Mouse (Mus musculus) heart, embryonic 15.5 days (tissue): Measurements from ENCODE around the gene Sh2b2. TPM values are rescaled to one million over a fixed set of nuclear protein-coding genes. Genes with fewer than 3 reads are reported as not detected.
"Not testable (repeated sequence)": the region's sequence is repeated elsewhere in the genome, so short reads cannot be mapped to it uniquely, and the experiment has no call there.

ENCODE experiments used
- ATAC-seq: fragments of 200-750 bp; cut with Nextera tagmentation; replicated peaks from 2 replicates; pipeline ENCODE4 v1.8.0; 2017; ENCODE audit warnings: low read depth, moderate TSS enrichment; ENCODE audit not compliant: insufficient number of reproducible peaks, insufficient read depth, low FRiP score
- H3K27ac ChIP-seq: fragments of 300-500 bp; sonication (generic); 2 replicates; pipeline ENCODE4 v1.5.1; 2015; ENCODE audit warnings: mild to moderate bottlenecking, inconsistent platforms
- H3K27me3 ChIP-seq: fragments of 300-500 bp; sonication (generic); 2 replicates; pipeline ENCODE4 v1.6.1; 2015; ENCODE audit warnings: inconsistent platforms
- H3K36me3 ChIP-seq: fragments of 300-500 bp; sonication (generic); 2 replicates; pipeline ENCODE4 v1.6.1; 2015; ENCODE audit warnings: mild to moderate bottlenecking, inconsistent platforms
- H3K4me1 ChIP-seq: fragments of 300-500 bp; sonication (generic); replicated peaks from 2 replicates; pipeline ENCODE4 v1.6.1; 2015; ENCODE audit warnings: inconsistent platforms
- H3K4me2 ChIP-seq: fragments of 300-500 bp; sonication (generic); 2 replicates; pipeline ENCODE4 v1.6.1; 2015; ENCODE audit warnings: inconsistent platforms, mild to moderate bottlenecking, moderate library complexity
- H3K4me3 ChIP-seq: fragments of 300-500 bp; sonication (generic); 2 replicates; pipeline ENCODE4 v1.5.1; 2015; ENCODE audit warnings: mild to moderate bottlenecking, inconsistent platforms
- H3K9ac ChIP-seq: fragments of 300-500 bp; sonication (generic); 2 replicates; pipeline ENCODE4 v1.6.1; 2015; ENCODE audit warnings: mild to moderate bottlenecking, inconsistent platforms
- H3K9me3 ChIP-seq: fragments of 300-500 bp; sonication (generic); replicated peaks from 2 replicates; pipeline ENCODE4 v1.6.1; 2016; ENCODE audit warnings: inconsistent platforms
- WGBS: fragments of 180-500 bp; shearing (Covaris S2); methylation state at CpG from one replicate; pipeline ENCODE4 v1.1.7; 2015; ENCODE audit warnings: mixed read lengths; 5-methylcytosine and 5-hydroxymethylcytosine counted together
- polyA plus RNA-seq: library from polyadenylated mRNA; unstranded; fragments of >200 nt; fragmentation: Nextera tagmentation; extraction: Ambion mirVana; gene quantifications from 2 replicates; pipeline ENCODE4 v1.2.1, GENCODE M21; 2015

Gene Sh2b2
- polyA plus RNA-seq, 1 experiment from 2014 or later: 1.1 TPM

- ATAC-seq, H3K4me2 ChIP-seq, H3K27me3 ChIP-seq, H3K4me3 ChIP-seq, H3K27ac ChIP-seq, H3K9ac ChIP-seq, H3K36me3 ChIP-seq, H3K9me3 ChIP-seq, H3K4me1 ChIP-seq: not testable (repeated sequence)
- 84% methylated on average over 14 of the region's 14 CpGs for WGBS
Observed at GRCm38 (mm10) chr5:136211341-136212102, 34.8 kb downstream of the Sh2b2 start.

DNA sequence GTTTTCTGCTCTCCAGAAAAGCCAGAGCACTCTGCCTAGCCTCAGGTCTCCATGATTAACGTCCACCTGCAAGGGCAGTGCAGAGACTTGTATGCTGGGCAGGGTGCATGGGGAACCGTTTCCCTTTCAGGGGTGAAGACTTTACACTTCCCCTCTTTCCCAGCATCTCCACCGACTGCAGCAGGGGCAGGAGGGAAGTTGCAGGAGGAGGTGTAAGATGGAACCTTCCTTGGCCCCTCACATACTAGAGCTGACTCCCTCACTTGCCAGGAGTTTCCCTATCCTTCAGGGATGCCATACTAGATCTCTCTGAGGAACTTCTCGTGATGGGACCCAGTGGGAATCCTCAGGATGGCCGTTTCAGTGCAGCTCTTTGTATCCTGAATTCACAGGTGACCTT lies 35.8 kb downstream of the Sh2b2 start:
- no peak overlapping the region for H3K27ac ChIP-seq
- no peak for ATAC-seq
- no peaks in the 10 kb centered on the region for H3K9me3 ChIP-seq
- no peaks in the 10 kb centered on the region for H3K36me3 ChIP-seq
- H3K4me1 ChIP-seq: no peaks in the 10 kb centered on the region
- H3K4me2 ChIP-seq: no peak overlapping the region
- WGBS: 61% methylated on average over 5 of the region's 5 CpGs
- no peaks in the 10 kb centered on the region for H3K27me3 ChIP-seq
- no peak overlapping the region for H3K4me3 ChIP-seq
- H3K9ac ChIP-seq: no peak overlapping the region

DNA sequence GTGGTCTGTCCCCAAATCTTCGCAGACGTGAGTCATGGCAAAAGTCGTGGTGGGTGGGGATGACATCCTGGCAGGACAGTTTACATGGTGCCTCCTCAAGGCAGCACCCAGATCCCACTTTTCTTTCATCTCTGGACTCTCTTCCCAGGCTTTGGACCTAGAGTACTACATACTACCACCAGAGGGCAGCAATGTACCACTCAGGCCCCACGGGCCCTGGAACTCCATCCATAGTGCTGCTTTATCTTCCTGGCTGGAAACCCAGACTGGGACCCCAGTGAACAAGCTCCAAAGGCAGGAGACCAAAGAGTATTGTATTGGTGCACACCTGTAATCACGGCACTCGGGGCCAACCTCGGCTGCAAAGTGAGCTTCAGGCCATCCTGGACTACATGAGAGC lies 44.5 kb downstream of the Sh2b2 start:
- ATAC-seq: 0 out of 2 replicates have a peak, but pooled peaks have one; percentile 15
- H3K9me3 ChIP-seq: no peaks in the 10 kb centered on the region
- no peaks in the 10 kb centered on the region for H3K27me3 ChIP-seq
- H3K36me3 ChIP-seq: peaks cover 4% of the 10 kb centered on the region
- H3K27ac ChIP-seq: no peak overlapping the region
- H3K4me2 ChIP-seq: no peak overlapping the region
- no peak overlapping the region for H3K9ac ChIP-seq
- no peak overlapping the region for H3K4me3 ChIP-seq
- WGBS: 24% methylated on average over 7 of the region's 7 CpGs
- peaks cover 12% of the 10 kb centered on the region for H3K4me1 ChIP-seq

- Histone ChIP-seq H3K27ac (peak overlapping the region; percentile 80), H3K4me3 (peak overlapping the region; percentile 69), H3K27me3 (no peaks in the 10 kb centered on the region), H3K9me3 (no peaks in the 10 kb centered on the region), H3K36me3 (peaks cover 27% of the 10 kb centered on the region), H3K9ac (peak overlapping the region; percentile 79), H3K4me2 (peak overlapping the region; percentile 90), H3K4me1 (peaks cover 12% of the 10 kb centered on the region)
- WGBS: 35% methylated on average over 11 of the region's 11 CpGs
- no peak for ATAC-seq
Observed at GRCm38 (mm10) chr5:136199526-136199925, 46.8 kb downstream of the Sh2b2 start.

- Histone ChIP-seq H3K36me3 (peaks cover 35% of the 10 kb centered on the region), H3K4me3 (peak within 1 kb of the TSS; percentile 69), H3K27ac (peak within 1 kb of the TSS; percentile 80), H3K9me3 (no peaks in the 10 kb centered on the region), H3K27me3 (no peaks in the 10 kb centered on the region), H3K4me2 (peak within 1 kb of the TSS; percentile 90), H3K9ac (peak within 1 kb of the TSS; percentile 79), H3K4me1 (peaks cover 12% of the 10 kb centered on the region)
- WGBS: under 1% methylated on average over 62 of the region's 62 CpGs
- peak; percentile 90 for ATAC-seq
Observed at GRCm38 (mm10) chr5:136198474-136199391, 47.6 kb downstream of the Sh2b2 start, which contains the start of gene Prkrip1. Gene Prkrip1 (minus strand): TSS chr5:136198963.

DNA sequence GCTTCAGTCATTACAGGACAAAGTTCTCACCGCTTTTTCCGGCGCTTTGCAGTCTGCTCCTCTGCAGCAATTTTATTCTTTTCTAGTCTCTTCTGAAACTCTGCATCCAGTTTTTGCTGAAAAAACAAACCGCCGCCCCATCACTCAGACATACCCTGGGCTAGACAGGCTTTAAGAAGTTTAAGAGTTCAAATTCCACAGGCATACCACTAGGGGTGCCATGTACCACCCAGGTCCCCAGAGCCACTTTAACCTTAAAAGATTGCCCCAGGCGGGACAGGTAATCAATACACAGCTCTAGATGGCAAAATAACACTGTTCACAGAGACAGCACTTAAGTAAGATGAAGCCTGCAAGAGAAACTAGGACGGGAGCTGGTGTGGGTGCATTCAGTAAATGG lies 54.5 kb downstream of the Sh2b2 start:
- H3K36me3 ChIP-seq: peaks cover 87% of the 10 kb centered on the region
- no peak overlapping the region for H3K4me2 ChIP-seq
- 86% methylated on average over 7 of the region's 7 CpGs for WGBS
- H3K9ac ChIP-seq: no peak overlapping the region
- H3K4me3 ChIP-seq: no peak overlapping the region
- H3K9me3 ChIP-seq: no peaks in the 10 kb centered on the region
- H3K27me3 ChIP-seq: no peaks in the 10 kb centered on the region
- no peak for ATAC-seq
- H3K27ac ChIP-seq: no peak overlapping the region
- H3K4me1 ChIP-seq: no peaks in the 10 kb centered on the region

DNA sequence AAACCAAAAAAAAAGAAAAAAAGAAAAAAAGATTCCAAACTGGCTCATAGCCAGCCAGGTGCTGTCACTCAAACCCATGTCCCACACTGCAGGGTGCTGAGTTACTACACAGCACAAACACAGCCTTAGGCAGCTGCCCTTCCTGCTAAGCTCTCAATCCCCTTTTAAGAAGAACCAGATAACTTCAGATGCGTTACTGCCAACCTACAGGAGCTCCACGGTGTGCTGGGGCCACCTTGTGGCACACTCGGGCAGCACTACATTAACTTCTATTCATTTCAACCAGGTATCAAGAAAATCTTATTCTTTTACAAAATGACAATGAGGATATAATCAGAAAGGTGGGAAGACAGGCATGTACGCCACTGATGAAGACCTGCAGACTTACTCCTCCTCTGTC lies 59.6 kb downstream of the Sh2b2 start:
- peaks cover 64% of the 10 kb centered on the region for H3K36me3 ChIP-seq
- ATAC-seq: 0 out of 2 replicates have a peak, but pooled peaks have one; percentile 50
- no peaks in the 10 kb centered on the region for H3K9me3 ChIP-seq
- H3K27ac ChIP-seq: no peak overlapping the region
- no peak overlapping the region for H3K4me3 ChIP-seq
- WGBS: 32% methylated on average over 4 of the region's 4 CpGs
- no peaks in the 10 kb centered on the region for H3K4me1 ChIP-seq
- H3K4me2 ChIP-seq: no peak overlapping the region
- H3K27me3 ChIP-seq: no peaks in the 10 kb centered on the region
- H3K9ac ChIP-seq: no peak overlapping the region

DNA sequence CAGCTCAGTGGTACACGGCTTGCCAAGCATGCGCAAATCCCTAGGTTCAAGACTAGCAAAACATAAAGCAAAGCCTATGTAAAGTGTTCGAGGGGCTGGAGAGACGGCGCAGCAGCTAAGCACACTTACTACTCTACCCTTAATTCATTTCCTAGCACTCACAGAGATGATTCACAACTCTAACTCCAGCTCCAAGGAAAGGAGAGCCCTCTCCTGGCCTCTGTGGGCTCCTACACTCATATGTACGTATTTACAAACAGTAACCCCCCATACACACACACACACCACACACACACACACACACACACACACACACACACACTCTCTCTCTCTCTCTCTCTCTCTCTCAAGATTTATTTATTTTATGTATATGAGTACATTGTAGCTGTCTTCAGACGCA lies 62.6 kb downstream of the Sh2b2 start:
- no peak for ATAC-seq
- H3K27ac ChIP-seq: no peak overlapping the region
- no peak overlapping the region for H3K9ac ChIP-seq
- 90% methylated on average over 7 of the region's 7 CpGs for WGBS
- no peaks in the 10 kb centered on the region for H3K9me3 ChIP-seq
- H3K4me1 ChIP-seq: no peaks in the 10 kb centered on the region
- no peak overlapping the region for H3K4me2 ChIP-seq
- H3K36me3 ChIP-seq: peaks cover 67% of the 10 kb centered on the region
- no peak overlapping the region for H3K4me3 ChIP-seq
- no peaks in the 10 kb centered on the region for H3K27me3 ChIP-seq

- no peak overlapping the region for H3K4me3 ChIP-seq
- WGBS: 72% methylated on average over 4 of the region's 4 CpGs
- ATAC-seq: no peak
- no peaks in the 10 kb centered on the region for H3K4me1 ChIP-seq
- peaks cover 62% of the 10 kb centered on the region for H3K36me3 ChIP-seq
- no peak overlapping the region for H3K27ac ChIP-seq
- no peak overlapping the region for H3K4me2 ChIP-seq
- no peaks in the 10 kb centered on the region for H3K9me3 ChIP-seq
- no peaks in the 10 kb centered on the region for H3K27me3 ChIP-seq
- H3K9ac ChIP-seq: no peak overlapping the region
Observed at GRCm38 (mm10) chr5:136182830-136183229, 63.5 kb downstream of the Sh2b2 start.

GRCm38 (mm10) chr5:136182049-136182448 lies 64.3 kb downstream of the Sh2b2 start:
- no peak for ATAC-seq
- Histone ChIP-seq H3K36me3 (peaks cover 57% of the 10 kb centered on the region), H3K4me1 (no peaks in the 10 kb centered on the region), H3K9me3 (no peaks in the 10 kb centered on the region), H3K4me2 (no peak overlapping the region), H3K27ac (no peak overlapping the region), H3K9ac (no peak overlapping the region), H3K4me3 (no peak overlapping the region), H3K27me3 (no peaks in the 10 kb centered on the region)
- 82% methylated on average over 6 of the region's 6 CpGs for WGBS

DNA sequence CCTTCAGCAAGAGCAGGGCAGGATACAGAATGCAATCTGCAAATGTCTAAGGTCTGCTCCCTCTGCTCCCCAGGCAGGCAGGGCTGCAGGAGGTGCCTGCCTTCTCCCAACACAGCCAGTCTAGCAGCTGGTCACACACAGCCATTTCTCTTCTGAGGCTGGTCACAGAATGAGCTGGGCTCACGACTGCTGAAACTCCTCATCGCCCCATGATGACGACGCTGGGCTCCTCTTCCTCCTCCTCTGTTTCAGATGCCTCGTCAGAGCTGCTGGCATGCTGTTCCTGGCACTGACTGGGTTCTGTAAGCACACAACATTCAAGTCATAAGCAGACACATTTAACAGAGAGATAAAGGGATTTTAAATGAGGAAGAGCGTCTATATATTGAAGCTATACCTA lies 65.2 kb downstream of the Sh2b2 start:
- no peak overlapping the region for H3K4me2 ChIP-seq
- H3K9me3 ChIP-seq: no peaks in the 10 kb centered on the region
- H3K4me1 ChIP-seq: no peaks in the 10 kb centered on the region
- H3K4me3 ChIP-seq: no peak overlapping the region
- ATAC-seq: no peak
- H3K36me3 ChIP-seq: peaks cover 54% of the 10 kb centered on the region
- no peak overlapping the region for H3K27ac ChIP-seq
- H3K27me3 ChIP-seq: no peaks in the 10 kb centered on the region
- WGBS: 86% methylated on average over 6 of the region's 6 CpGs
- H3K9ac ChIP-seq: no peak overlapping the region
